Comparison of ENCODE assay signal across 7 mouse cellular contexts in the genomic region with DNA sequence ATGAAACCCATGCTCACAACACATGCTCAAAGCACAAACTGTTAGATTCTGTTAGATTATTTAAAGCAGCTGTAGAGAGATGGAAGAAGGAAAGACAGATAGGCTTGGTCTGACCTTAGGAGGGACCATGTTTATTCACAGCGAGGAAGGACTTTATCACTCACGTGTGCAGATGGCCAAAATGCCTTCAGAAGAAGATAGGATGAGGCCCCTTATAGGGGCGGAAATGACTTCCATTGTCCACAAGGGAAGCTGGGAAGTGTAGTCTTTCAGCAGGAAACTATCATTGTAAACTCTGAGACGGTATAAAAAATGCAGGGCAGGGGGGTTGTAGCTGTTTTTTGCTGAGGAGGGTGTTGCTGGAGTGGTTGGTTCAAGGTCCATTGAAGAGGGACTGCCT. TPM values are rescaled to one million over a fixed set of nuclear protein-coding genes. Genes with fewer than 3 reads are reported as not detected.
DNase-seq lines count a peak whose midpoint lies in the region; TF ChIP-seq lines count a peak whose summit lies in the region.

A gene (minus strand): TSS at position 199 of the 400 bp plus-strand sequence.

- no peaks in the 10 kb centered on the region for H3K9me3 ChIP-seq in ES-E14 (ENCODE audit: control insufficient read depth, insufficient read depth, low read depth, low read length)
- H3K9me3 ChIP-seq in midbrain, embryonic 10.5 days (replicated peaks): no peaks in the 10 kb centered on the region

- WGBS in midbrain, embryonic 10.5 days: 71% methylated on average over 4 of the region's 4 CpGs
- WGBS in cerebellum, adult 2 months: 53% methylated on average over 4 of the region's 4 CpGs

- no peak for DNase-seq in ES-E14 (ENCODE audit: low read depth, low spot score)
- no peak for DNase-seq in adrenal gland, adult 18-20 months (ENCODE audit: low spot score in 2 of 2)
- peak; percentile 45 to 57 for DNase-seq in heart, adult 9 months (ENCODE audit: low spot score in 2 of 2)
- DNase-seq in kidney, postnatal 10 days: peak; percentile 33
- DNase-seq in midbrain, embryonic 10.5 days (ENCODE audit: low spot score): no peak
- no peak for DNase-seq in left cerebral cortex, postnatal 36 days (ENCODE audit: low spot score in 2 of 2)
- DNase-seq in cerebellum, adult 2 months: no peak

- no peak for TF ChIP-seq POLR2A in cerebellum, adult 2 months (IDR thresholded peaks at IDR 0.05; ENCODE audit: borderline replicate concordance, insufficient read depth, low read length)

- no peaks in the 10 kb centered on the region for H3K27me3 ChIP-seq in midbrain, embryonic 10.5 days (ENCODE audit: low read depth, poor library complexity, severe bottlenecking)
- H3K27me3 ChIP-seq in cerebellum, adult 2 months (ENCODE audit: control insufficient read depth, insufficient read depth, low read length): no peaks in the 10 kb centered on the region

- peak within 1 kb of the TSS; percentile 8; the same call in 1 of the 2 replicates for H3K27ac ChIP-seq in ES-E14 (ENCODE audit: insufficient read depth, low read depth, low read length, poor library complexity, severe bottlenecking)
- H3K27ac ChIP-seq in midbrain, embryonic 10.5 days (replicated peaks): peak within 1 kb of the TSS; percentile 28
- H3K27ac ChIP-seq in cerebellum, adult 2 months (ENCODE audit: insufficient read depth, low read length): no peak within 1 kb of the TSS

- in situ Hi-C loops in ES-E14 (cut with MboI; ENCODE audit: low sequenced_read_pairs in 2 of 2, unreplicated experiment in 2 of 2): no loop called here

- peaks cover 7 to 19% of the 10 kb centered on the region in 2 experiments for H3K4me1 ChIP-seq in ES-E14 (ENCODE audit: control insufficient read depth in 2 of 2, insufficient read depth in 2 of 2, low read length in 2 of 2, poor library complexity in 1 of 2)
- H3K4me1 ChIP-seq in midbrain, embryonic 10.5 days: peaks cover 18% of the 10 kb centered on the region
- no peaks in the 10 kb centered on the region for H3K4me1 ChIP-seq in cerebellum, adult 2 months (ENCODE audit: control insufficient read depth, insufficient read depth, low read length)

- intact Hi-C loops in left cerebral cortex, postnatal 36 days (cut with DNase I): no loop called here

- no peak for TF ChIP-seq CTCF in cerebellum, adult 2 months (IDR thresholded peaks at IDR 0.05; ENCODE audit: borderline replicate concordance, insufficient read depth, low read depth, low read length)

- no peaks in the 10 kb centered on the region for H3K36me3 ChIP-seq in ES-E14 (ENCODE audit: control insufficient read depth, insufficient read depth, low read length, poor library complexity, severe bottlenecking)
- no peaks in the 10 kb centered on the region for H3K36me3 ChIP-seq in midbrain, embryonic 10.5 days

- H3K4me3 ChIP-seq in ES-E14 (ENCODE audit: insufficient read depth in 1 of 2, low read depth in 1 of 2, low read length in 2 of 2, poor library complexity in 1 of 2, severe bottlenecking in 1 of 2): peak within 1 kb of the TSS; percentile 45 to 58
- H3K4me3 ChIP-seq in midbrain, embryonic 10.5 days: peak within 1 kb of the TSS; percentile 14; the same call in 1 of the 2 replicates
- no peak within 1 kb of the TSS for H3K4me3 ChIP-seq in cerebellum, adult 2 months (replicated peaks; ENCODE audit: insufficient read depth, low read depth, low read length)

- H3K9ac ChIP-seq in ES-E14 (ENCODE audit: insufficient read depth, low read depth, low read length, poor library complexity, severe bottlenecking): peak within 1 kb of the TSS; percentile 42; the same call in 1 of the 2 replicates

TF ChIP-seq in ES-E14, 5 proteins besides CTCF, POLR2A, EP300 and RAD21:
- no peak for TF ChIP-seq ZNF384 (IDR thresholded peaks at IDR 0.05; ENCODE audit: low read depth, low read length)
- TF ChIP-seq HCFC1 (IDR thresholded peaks at IDR 0.05; ENCODE audit: borderline replicate concordance, insufficient read depth, low read length): peak; percentile 85
- TF ChIP-seq CHD2 (IDR thresholded peaks at IDR 0.05; ENCODE audit: low read depth, low read length): no peak
- TF ChIP-seq ZC3H11A (IDR thresholded peaks at IDR 0.05; ENCODE audit: borderline replicate concordance, low read depth, low read length): no peak
- no peak for TF ChIP-seq MAFK (IDR thresholded peaks at IDR 0.05; ENCODE audit: insufficient read depth, low read depth, low read length)

RNA-seq across cellular contexts. Expression of the gene that starts here (rescaled TPM):
- 80.4 and 110 TPM in 2 replicates for total RNA-seq in ES-E14 (2012; rRNA removed)
- total RNA-seq in adrenal gland, adult 18-20 months (2021): 10 to 100 TPM; 29.0 to 63.0 TPM
- polyA plus RNA-seq in midbrain, embryonic 10.5 days (2016; fragmentation: Nextera tagmentation; extraction: Ambion mirVana): 16.5 and 17.2 TPM in 2 replicates
- total RNA-seq in left cerebral cortex, postnatal 36 days (2021): 1 to 10 TPM; 3.8 to 5.8 TPM
- 2.4 and 2.8 TPM in 2 replicates for polyA plus RNA-seq in cerebellum, adult 2 months (2012; rRNA removed)

Comparison
In these comparisons a context has a peak if more than half of its experiments do, and no peak if none do; other contexts are left out.
1. RNA of the gene that starts here (total RNA-seq): 80.4 to 110 TPM in ES-E14 and 29.0 to 63.0 TPM in adrenal gland, adult 18-20 months; 3.8 to 5.8 TPM in left cerebral cortex, postnatal 36 days; every median in the first group is over 4 times any median in the second.
2. DNase-seq: peak in heart, adult 9 months (2 of 2) and kidney, postnatal 10 days (single experiment); none in ES-E14 (single experiment), adrenal gland, adult 18-20 months (0 of 2), midbrain, embryonic 10.5 days (single experiment), left cerebral cortex, postnatal 36 days (0 of 2) and cerebellum, adult 2 months (0 of 2).